Mouse (Mus musculus): ENCODE measurements around the gene Otub1. TPM values are rescaled to one million over a fixed set of nuclear protein-coding genes. Genes with fewer than 3 reads are reported as not detected.
A peak's percentile ranks its signal among the peaks of the same experiment; 100 is the strongest.

Otub1 gene
- 274 and 293 TPM in 2 replicates for polyA plus RNA-seq (2016; fragmentation: Nextera tagmentation; extraction: Ambion mirVana)

DNA sequence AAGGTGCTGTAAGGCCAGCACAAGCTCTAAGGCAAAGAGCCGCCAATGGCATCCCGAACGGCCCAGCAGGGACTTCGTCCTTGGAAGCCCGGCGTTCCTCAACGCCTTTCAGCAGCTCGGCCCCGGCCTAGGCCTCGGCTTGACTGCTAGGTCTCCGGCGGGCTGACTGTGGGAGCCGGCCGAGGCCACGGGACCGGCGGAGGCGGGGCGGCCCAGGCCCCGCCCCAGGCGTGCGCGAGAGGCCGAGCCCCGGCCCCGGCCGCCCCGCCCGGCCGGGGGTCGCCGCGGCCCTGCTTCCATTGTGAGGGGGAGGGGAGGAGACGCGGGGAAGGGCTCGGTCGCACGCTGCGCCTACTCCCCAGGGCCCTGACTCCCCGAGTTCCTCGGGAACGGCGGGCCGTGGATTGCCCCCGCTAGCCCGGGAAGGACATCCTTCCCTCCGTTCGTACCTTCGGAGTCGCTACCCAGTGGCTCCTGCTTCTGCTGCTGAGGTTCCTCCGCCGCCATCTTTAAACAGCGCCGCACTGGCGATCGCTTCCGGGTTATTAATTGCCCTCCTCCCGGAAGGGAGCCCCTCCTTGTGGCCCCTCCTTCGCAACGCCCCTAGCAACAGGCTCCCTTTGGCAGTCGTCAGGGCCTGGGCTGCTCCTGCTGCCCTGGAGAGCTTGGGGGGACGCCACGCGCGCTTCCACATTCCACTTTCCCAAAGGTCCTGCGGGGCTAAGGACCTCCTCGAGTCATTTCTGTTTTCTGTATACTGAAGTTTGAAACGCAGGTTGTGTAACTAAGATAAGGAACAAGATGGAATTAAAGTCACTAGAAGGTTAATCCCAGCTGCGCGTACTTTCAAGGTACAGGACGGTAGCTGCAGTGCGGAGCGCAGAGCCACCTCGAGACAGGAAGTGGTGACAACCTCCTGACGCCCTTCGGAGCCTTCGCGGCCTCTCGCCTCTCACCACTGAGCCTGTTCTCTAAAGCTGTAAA, at the start of gene Otub1:
Gene Otub1 (minus strand): TSS at position 564 of the 984 bp plus-strand sequence.
- H3K27ac ChIP-seq (replicated peaks), result peak within 1 kb of the TSS; percentile 99
- no peaks in the 10 kb centered on the region for H3K27me3 ChIP-seq (ENCODE audit: low read depth, poor library complexity, severe bottlenecking)
- peaks cover 38% of the 10 kb centered on the region for H3K4me1 ChIP-seq
- H3K4me3 ChIP-seq, result peak within 1 kb of the TSS; percentile 88
- peak; percentile 97 for DNase-seq (ENCODE audit: low spot score)
- 1% methylated on average over 79 of the region's 79 CpGs for WGBS
- peaks cover 41% of the 10 kb centered on the region for H3K36me3 ChIP-seq
- H3K9me3 ChIP-seq (replicated peaks), result no peaks in the 10 kb centered on the region

DNA sequence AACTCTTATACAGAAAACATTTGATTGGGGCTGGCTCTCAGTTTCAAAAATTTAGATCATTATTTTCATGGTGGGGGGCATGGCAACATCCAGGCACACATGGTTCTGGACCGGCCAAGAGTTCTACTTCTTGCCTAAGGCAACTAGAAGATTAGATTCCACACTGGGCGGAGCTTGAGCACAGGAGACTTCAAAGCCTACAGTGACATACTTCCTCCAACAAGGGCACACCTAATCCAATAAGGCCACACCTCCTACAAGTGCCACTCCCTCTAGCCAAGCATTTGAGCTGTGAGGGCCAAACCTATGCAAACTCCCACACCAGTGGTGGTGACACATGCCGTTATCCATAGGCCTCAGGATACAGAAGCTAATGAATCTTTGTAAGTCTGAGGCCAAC, 39.9 kb upstream of the Otub1 start:
- no peaks in the 10 kb centered on the region for H3K9me3 ChIP-seq (replicated peaks)
- H3K27me3 ChIP-seq (ENCODE audit: low read depth, poor library complexity, severe bottlenecking), result peaks cover 20% of the 10 kb centered on the region
- no peak overlapping the region for H3K27ac ChIP-seq (replicated peaks)
- H3K36me3 ChIP-seq, result no peaks in the 10 kb centered on the region
- WGBS, result 96% methylated on average over 3 of the region's 3 CpGs
- DNase-seq (ENCODE audit: low spot score), result no peak
- H3K4me1 ChIP-seq, result peaks cover 7% of the 10 kb centered on the region
- no peak overlapping the region for H3K4me3 ChIP-seq

DNA sequence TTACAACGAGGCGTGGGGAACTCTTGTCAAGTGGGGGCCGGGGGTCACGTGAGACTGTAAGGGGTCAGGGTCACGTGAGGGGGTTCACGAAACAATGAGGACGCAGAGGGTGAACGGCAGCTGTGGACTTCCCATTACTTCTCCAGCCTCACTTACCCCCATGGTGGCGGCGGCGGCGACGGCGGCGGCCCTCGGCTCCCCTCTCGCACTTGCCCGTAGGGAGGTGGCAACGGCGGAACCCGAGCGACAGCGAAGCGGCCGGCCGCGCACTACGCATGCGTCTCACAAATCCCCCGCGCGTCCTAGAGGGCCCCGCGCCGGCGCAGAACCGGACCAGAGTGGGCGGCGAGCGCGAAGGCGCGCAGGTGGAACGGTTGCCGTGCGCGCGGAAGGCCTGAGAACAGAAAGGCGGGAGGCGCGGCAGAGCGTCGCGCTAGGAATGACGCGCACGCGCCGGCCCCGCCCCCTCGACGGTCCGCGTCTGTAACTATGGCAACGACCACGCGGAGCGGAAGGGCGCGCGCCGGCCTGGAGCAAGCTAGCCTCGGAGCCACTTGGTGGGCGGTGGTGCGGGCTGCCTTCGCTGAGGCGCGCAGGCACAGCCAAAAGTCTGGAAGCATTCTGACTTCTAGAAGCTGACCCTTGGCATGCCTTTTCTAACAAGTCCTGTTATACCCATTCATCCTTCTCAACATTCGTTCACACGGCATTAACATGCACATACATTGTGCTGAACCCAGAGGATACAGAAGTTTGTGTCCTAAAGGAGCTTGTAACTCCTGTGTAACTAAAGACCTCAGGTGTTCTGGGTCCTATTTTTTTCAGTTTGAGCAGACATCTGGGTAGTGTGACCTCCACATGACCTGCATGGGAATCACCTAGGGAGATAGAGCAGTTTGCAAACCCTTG, 34.9 kb upstream of the Otub1 start, which contains the start of gene Naa40:
Gene Naa40 (minus strand): TSS at position 402 of the 909 bp plus-strand sequence.
- 1% methylated on average over 80 of the region's 80 CpGs for WGBS
- H3K27me3 ChIP-seq (ENCODE audit: low read depth, poor library complexity, severe bottlenecking), result peaks cover 20% of the 10 kb centered on the region
- peak within 1 kb of the TSS; percentile 87 for H3K4me3 ChIP-seq
- peaks cover 28% of the 10 kb centered on the region for H3K4me1 ChIP-seq
- H3K27ac ChIP-seq (replicated peaks), result peak within 1 kb of the TSS; percentile 96
- peaks cover 29% of the 10 kb centered on the region for H3K36me3 ChIP-seq
- peak; percentile 93 for DNase-seq (ENCODE audit: low spot score)
- H3K9me3 ChIP-seq (replicated peaks), result no peaks in the 10 kb centered on the region

DNA sequence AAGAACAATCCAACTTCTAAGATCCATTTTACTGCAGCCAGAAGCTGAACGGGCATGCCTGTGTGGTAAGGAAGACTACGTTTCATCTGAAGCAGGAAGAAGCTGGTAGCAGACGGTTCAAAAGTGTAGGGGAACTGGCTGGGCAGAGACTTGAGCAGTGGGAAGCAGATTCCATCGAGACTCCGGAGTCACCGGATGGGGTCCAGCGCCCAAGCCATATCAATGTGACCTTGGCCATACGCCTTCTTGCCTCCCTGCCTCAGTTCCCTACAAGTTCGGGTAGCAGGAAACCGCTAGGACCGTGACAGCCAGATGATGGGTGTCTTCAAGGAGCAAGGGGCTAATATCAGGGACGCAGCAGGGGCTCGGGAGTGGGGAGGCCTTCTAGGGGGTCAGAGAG, 34.2 kb upstream of the Otub1 start:
- no peaks in the 10 kb centered on the region for H3K9me3 ChIP-seq (replicated peaks)
- H3K4me3 ChIP-seq, result peak overlapping the region; percentile 87
- H3K36me3 ChIP-seq, result peaks cover 35% of the 10 kb centered on the region
- DNase-seq (ENCODE audit: low spot score), result no peak
- H3K4me1 ChIP-seq, result peaks cover 28% of the 10 kb centered on the region
- 7% methylated on average over 13 of the region's 13 CpGs for WGBS
- H3K27me3 ChIP-seq (ENCODE audit: low read depth, poor library complexity, severe bottlenecking), result peaks cover 20% of the 10 kb centered on the region
- peak overlapping the region; percentile 96 for H3K27ac ChIP-seq (replicated peaks)

DNA sequence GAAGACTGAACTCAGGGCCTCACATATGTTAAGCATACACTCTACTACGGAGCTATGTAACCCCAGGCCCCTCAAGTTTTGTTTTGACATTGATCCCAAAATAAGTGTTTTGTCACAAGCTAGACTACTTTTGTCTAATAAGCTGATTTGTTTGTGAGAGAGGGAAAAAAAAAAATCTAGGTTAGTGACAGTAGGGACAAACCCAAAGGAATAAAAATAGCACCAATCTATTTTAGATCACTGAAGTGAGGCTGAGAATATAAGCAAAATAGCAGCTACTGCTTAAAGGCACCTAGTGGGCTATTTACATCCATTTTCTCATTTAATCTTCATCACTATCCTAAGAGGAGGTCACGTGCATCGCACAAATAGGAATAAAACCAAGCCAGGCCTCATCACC, 33.5 kb upstream of the Otub1 start:
- H3K27ac ChIP-seq (replicated peaks), result no peak overlapping the region
- peaks cover 20% of the 10 kb centered on the region for H3K27me3 ChIP-seq (ENCODE audit: low read depth, poor library complexity, severe bottlenecking)
- peaks cover 38% of the 10 kb centered on the region for H3K36me3 ChIP-seq
- no peak for DNase-seq (ENCODE audit: low spot score)
- H3K4me1 ChIP-seq, result peaks cover 28% of the 10 kb centered on the region
- WGBS, result 94% methylated on average over 3 of the region's 3 CpGs
- no peaks in the 10 kb centered on the region for H3K9me3 ChIP-seq (replicated peaks)
- H3K4me3 ChIP-seq, result peak overlapping the region; percentile 87

DNA sequence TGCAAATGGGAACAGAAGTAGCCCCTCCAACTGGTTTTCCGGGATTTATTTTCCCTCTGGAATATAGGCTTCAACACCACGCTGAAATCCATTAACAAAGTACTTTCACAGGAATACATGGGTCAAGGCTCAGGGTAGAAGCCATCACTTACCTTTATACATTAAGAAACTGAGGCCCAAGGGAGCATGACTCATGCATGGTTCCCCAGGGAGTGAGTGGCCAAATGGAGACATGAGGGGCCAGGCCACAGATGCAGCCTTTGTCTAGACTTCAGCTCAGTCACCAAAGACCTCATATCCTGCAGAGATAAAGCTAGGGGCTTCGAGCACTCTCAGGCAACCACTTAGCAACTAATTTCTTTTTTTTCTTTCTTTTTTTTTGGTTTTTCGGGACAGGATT, 30.6 kb upstream of the Otub1 start:
- H3K4me3 ChIP-seq, result no peak overlapping the region
- no peaks in the 10 kb centered on the region for H3K9me3 ChIP-seq (replicated peaks)
- 96% methylated on average over 4 of the region's 4 CpGs for WGBS
- no peak for DNase-seq (ENCODE audit: low spot score)
- H3K27ac ChIP-seq (replicated peaks), result no peak overlapping the region
- H3K36me3 ChIP-seq, result peaks cover 66% of the 10 kb centered on the region
- peaks cover under 1% of the 10 kb centered on the region; the same call in 1 of the 2 replicates for H3K27me3 ChIP-seq (ENCODE audit: low read depth, poor library complexity, severe bottlenecking)
- H3K4me1 ChIP-seq, result peaks cover 27% of the 10 kb centered on the region

DNA sequence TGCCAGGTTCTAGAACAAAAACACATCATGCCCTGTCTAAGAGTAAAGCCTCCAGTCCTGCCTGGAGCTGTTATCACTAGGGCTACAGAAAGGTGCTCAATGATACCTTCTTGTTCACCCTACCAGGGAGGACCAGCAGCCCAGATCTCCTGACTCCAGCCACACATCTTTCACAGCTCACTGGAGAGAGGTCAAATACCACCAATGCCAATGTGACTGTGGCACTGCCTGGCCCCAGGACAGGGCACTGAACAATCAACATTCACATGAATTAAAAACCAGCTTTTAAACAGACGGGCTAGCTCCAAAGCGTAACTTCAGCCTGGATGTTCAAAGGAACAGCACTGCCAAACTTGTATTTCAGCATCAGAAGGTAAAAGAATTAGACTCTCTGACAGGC, 29.9 kb upstream of the Otub1 start:
- H3K36me3 ChIP-seq, result peaks cover 73% of the 10 kb centered on the region
- no peak overlapping the region for H3K27ac ChIP-seq (replicated peaks)
- WGBS, result 98% methylated on average over 2 of the region's 2 CpGs
- H3K4me1 ChIP-seq, result peaks cover 21% of the 10 kb centered on the region
- no peaks in the 10 kb centered on the region for H3K9me3 ChIP-seq (replicated peaks)
- no peak overlapping the region for H3K4me3 ChIP-seq
- H3K27me3 ChIP-seq (ENCODE audit: low read depth, poor library complexity, severe bottlenecking), result no peaks in the 10 kb centered on the region
- no peak for DNase-seq (ENCODE audit: low spot score)

DNA sequence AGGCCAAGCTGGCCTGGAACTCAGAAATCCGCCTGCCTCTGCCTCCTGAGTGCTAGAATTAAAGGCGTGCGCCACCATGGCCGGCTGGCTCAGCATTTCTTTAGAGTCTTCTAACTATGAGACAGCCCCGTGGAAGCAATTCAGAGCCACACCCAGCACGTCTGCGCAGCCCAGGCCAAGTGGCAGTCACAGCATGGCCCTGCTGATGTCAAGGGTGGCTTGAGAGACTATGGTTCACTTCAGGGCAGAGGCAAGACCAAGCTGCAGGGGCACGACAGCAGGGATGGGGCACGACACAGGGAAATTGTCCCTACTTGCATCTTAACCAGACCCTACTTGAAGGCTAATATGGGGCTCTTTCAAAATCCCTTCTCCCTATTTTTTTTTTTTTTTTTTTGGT, 29.3 kb upstream of the Otub1 start:
- Histone ChIP-seq H3K36me3 (peaks cover 79% of the 10 kb centered on the region), H3K27me3 (ENCODE audit: low read depth, poor library complexity, severe bottlenecking) (no peaks in the 10 kb centered on the region), H3K27ac (replicated peaks) (no peak overlapping the region), H3K4me1 (peaks cover 20% of the 10 kb centered on the region), H3K9me3 (replicated peaks) (no peaks in the 10 kb centered on the region), H3K4me3 (no peak overlapping the region)
- WGBS, result 91% methylated on average over 9 of the region's 9 CpGs
- DNase-seq (ENCODE audit: low spot score), result no peak

DNA sequence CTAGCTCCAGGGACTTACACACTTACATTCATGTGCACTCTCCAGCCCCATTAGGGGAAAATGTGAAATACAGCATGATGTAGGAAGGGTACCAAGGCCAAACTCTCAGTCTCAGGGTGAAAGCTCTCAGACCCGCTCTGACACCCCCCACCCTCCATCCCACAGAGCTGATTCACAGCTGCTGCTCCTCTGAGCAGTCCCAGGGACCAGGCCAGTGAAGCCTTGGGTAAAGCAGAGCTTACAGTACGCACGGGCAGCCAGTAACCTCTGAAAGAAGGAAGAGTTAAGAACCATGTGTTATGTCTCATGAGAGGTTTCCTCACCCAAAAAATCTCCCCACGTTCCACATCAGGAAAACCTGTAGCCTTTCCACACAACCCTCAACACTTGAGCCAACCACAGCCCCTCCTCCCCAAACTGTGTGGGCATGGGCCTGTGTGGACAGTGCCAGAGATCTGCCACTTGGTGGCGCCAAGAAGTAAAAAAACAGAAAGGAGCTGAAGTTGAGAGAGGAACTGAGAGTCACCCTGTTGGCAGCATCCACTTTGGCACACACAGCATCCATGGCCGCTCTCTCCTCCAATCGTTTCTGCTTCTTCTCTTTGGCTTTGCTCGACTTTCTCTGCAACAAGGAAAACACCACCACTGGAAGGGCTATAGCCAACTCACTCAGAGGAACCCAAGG, 28.6 kb upstream of the Otub1 start:
- Histone ChIP-seq H3K27me3 (ENCODE audit: low read depth, poor library complexity, severe bottlenecking) (no peaks in the 10 kb centered on the region), H3K4me3 (no peak overlapping the region), H3K9me3 (replicated peaks) (no peaks in the 10 kb centered on the region), H3K4me1 (peaks cover 12% of the 10 kb centered on the region), H3K36me3 (peaks cover 87% of the 10 kb centered on the region), H3K27ac (replicated peaks) (no peak overlapping the region)
- peak; percentile 66 for DNase-seq (ENCODE audit: low spot score)
- 58% methylated on average over 8 of the region's 8 CpGs for WGBS

DNA sequence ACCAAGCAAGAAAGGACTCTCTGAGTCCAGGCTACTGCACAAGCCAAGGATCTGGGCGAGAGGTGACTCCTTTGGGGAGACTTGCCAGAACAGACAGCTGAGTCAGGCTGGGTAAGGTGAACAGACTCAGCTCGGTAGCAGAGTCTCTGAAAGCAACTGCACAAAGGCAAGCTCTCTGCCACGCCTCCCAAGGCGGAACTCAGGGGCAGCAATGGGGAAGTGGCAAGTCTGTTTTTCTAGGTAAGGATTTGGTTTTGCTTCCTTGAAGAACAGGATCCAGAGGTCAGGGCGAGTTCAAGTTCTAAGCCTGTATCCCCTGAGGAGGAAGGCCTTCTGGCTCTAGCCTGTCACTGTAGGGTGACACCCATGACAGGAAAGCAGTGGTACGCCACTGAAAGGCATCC, 20.4 kb upstream of the Otub1 start:
- H3K4me3 ChIP-seq, result no peak overlapping the region
- peaks cover 7% of the 10 kb centered on the region; the same call in 1 of the 2 replicates for H3K9me3 ChIP-seq (replicated peaks)
- no peaks in the 10 kb centered on the region for H3K27me3 ChIP-seq (ENCODE audit: low read depth, poor library complexity, severe bottlenecking)
- peaks cover 73% of the 10 kb centered on the region for H3K36me3 ChIP-seq
- no peaks in the 10 kb centered on the region for H3K4me1 ChIP-seq
- 76% methylated on average over 6 of the region's 6 CpGs for WGBS
- no peak overlapping the region for H3K27ac ChIP-seq (replicated peaks)
- DNase-seq (ENCODE audit: low spot score), result no peak

DNA sequence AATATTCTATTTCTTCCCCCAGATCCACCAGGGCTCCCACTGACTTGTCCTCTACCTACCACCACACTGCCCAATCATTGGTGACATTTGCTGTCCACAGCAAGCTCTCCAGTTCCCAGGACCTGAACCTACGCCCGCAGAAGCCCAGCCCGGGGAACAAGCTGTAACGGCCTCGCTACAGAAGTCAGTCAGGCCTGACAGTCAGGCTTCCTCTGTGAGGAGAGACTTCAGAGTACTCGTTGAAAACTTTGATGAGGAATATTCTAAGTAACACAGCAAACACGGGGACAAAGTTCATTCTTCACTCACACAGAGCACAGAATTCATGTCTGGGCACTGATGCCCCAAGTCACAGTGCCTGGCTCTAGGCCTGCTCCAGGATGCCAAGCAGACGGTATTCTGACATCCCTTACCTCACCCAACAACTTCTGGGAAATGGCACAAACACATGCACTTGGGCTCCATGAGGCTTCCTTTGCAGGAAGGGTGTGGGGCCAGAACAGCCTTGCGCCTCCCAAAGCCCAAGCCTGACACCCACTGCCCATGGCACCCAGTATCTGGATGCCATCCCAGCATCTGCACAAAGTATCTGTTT, 19.1 kb upstream of the Otub1 start:
- peaks cover 9% of the 10 kb centered on the region; the same call in 1 of the 2 replicates for H3K9me3 ChIP-seq (replicated peaks)
- H3K36me3 ChIP-seq, result peaks cover 60% of the 10 kb centered on the region
- no peaks in the 10 kb centered on the region for H3K4me1 ChIP-seq
- no peaks in the 10 kb centered on the region for H3K27me3 ChIP-seq (ENCODE audit: low read depth, poor library complexity, severe bottlenecking)
- 89% methylated on average over 9 of the region's 9 CpGs for WGBS
- H3K4me3 ChIP-seq, result no peak overlapping the region
- DNase-seq (ENCODE audit: low spot score), result no peak
- H3K27ac ChIP-seq (replicated peaks), result no peak overlapping the region

DNA sequence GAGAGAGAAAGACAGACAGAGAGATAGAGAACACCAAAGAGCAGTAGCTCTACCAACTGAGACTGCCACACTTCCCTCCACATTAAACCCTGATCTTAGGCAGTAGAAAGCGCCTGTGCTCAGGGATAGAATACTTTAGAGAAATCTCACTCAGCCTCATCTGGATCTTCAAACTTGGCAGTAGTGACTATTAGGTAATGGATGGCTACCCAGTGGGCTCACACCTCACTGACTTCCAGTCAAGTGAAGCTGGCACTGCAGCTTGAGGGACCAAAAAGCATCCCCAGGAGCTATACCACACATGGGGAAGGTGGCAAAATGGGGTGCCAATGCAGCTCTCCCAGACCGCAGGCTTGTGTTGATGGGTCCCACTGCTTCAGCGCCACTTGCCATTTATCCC, 18.1 kb upstream of the Otub1 start:
- H3K9me3 ChIP-seq (replicated peaks), result peaks cover 9% of the 10 kb centered on the region; the same call in 1 of the 2 replicates
- no peak overlapping the region for H3K4me3 ChIP-seq
- H3K27me3 ChIP-seq (ENCODE audit: low read depth, poor library complexity, severe bottlenecking), result no peaks in the 10 kb centered on the region
- peaks cover 50% of the 10 kb centered on the region for H3K36me3 ChIP-seq
- 81% methylated on average over 3 of the region's 3 CpGs for WGBS
- H3K4me1 ChIP-seq, result no peaks in the 10 kb centered on the region
- no peak for DNase-seq (ENCODE audit: low spot score)
- H3K27ac ChIP-seq (replicated peaks), result no peak overlapping the region
